Comparison of ENCODE assay signal across 10 mouse cellular contexts in the genomic region with DNA sequence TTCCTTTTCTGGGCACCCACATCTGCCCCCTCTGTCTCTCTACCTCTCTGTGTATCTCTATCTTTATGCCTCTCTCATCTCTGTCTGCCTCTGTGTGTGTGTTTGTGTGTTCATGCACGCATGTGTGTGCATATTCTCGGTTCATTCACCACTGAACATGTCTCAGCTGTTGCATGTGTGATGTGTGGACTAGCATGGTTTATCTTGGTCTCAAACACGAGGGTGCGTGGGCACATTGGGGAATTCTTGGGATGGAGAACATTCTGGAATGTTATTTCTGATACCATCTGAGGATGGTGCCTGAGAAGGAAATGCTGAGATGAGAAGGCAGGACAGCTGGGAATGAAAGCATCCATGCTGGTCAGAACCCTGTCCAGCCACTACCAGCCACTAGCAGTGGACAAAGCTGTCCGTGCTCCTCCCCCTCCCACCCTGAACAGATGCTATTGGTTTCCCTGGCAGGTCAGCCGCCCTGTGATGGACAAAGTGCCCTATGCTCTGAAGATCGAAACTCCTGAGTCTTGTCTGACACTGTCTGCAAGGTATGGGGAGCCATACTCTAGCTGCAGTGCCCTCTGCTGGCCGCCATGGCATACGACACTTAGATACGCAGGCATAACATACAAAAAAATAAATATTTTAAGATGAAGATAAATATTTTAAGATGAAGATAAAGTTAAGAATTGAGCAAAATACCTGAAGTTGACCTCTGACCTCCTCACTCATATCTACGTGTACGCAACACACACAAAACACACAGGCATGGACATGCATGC. TPM values are rescaled to one million over a fixed set of nuclear protein-coding genes. Genes with fewer than 3 reads are reported as not detected.
DNase-seq lines count a peak whose midpoint lies in the region; ATAC-seq lines count a peak whose summit lies in the region.
"Had no signal": no experiment of that assay in that cellular context is flagged by ENCODE, and none has a peak within 500 bp of the region (broad histone marks: within the 10 kb centered on the region; RNA-seq: fewer than 3 reads in every experiment).

No protein-coding gene starts in this region.

- H3K9me3 ChIP-seq in forebrain, embryonic 11.5 days (ENCODE audit: control insufficient read depth, low read length): no peaks in the 10 kb centered on the region
- H3K9me3 ChIP-seq: embryonic facial prominence, embryonic 13.5 days; limb, embryonic 15.5 days had no signal

- peak; percentile 40 for DNase-seq in heart, adult 8-10 months (ENCODE audit: low spot score)
- no peak for DNase-seq in heart, postnatal 25 days (ENCODE audit: low spot score)
- peak; percentile 45 to 47 for DNase-seq in B cell, adult 2 months
- peak; percentile 76 for DNase-seq in adrenal gland, postnatal 10 days
- DNase-seq in forebrain, embryonic 11.5 days (ENCODE audit: low spot score): peak; percentile 72
- DNase-seq in kidney, postnatal 14 days: peak; percentile 57
- peak; percentile 62 for DNase-seq in lung, postnatal 36 days
- peak; percentile 57 for DNase-seq in thymus, postnatal 14 days

- no peak overlapping the region for H3K4me2 ChIP-seq in forebrain, embryonic 11.5 days (ENCODE audit: low read depth, low read length, severe bottlenecking)
- H3K4me2 ChIP-seq: embryonic facial prominence, embryonic 13.5 days; limb, embryonic 15.5 days had no signal

- ATAC-seq in forebrain, embryonic 11.5 days (replicated peaks; ENCODE audit: low FRiP score): 0 out of 2 replicates have a peak, but pooled peaks have one; percentile 42

- intact Hi-C loops in heart, postnatal 25 days (cut with DNase I): loop anchor here (2.0 kb wide), 1 partner anchor 289 kb away; no protein-coding TSS in a partner anchor

- no peak overlapping the region for H3K4me3 ChIP-seq in forebrain, embryonic 11.5 days (ENCODE audit: low read depth, low read length)
- H3K4me3 ChIP-seq: embryonic facial prominence, embryonic 13.5 days; limb, embryonic 15.5 days had no signal

- H3K27me3 ChIP-seq in forebrain, embryonic 11.5 days (ENCODE audit: control insufficient read depth, insufficient read depth, low read length): no peaks in the 10 kb centered on the region
- H3K27me3 ChIP-seq: embryonic facial prominence, embryonic 13.5 days; limb, embryonic 15.5 days had no signal

- no peak overlapping the region for H3K27ac ChIP-seq in forebrain, embryonic 11.5 days (ENCODE audit: low read depth, low read length)
- H3K27ac ChIP-seq: embryonic facial prominence, embryonic 13.5 days; limb, embryonic 15.5 days had no signal

- H3K4me1 ChIP-seq in forebrain, embryonic 11.5 days (replicated peaks; ENCODE audit: control insufficient read depth, insufficient read depth, low read length): no peaks in the 10 kb centered on the region

- H3K36me3 ChIP-seq in forebrain, embryonic 11.5 days (ENCODE audit: control insufficient read depth, insufficient read depth, low read length): no peaks in the 10 kb centered on the region
- H3K36me3 ChIP-seq: embryonic facial prominence, embryonic 13.5 days; limb, embryonic 15.5 days had no signal

- no peak overlapping the region for H3K9ac ChIP-seq in forebrain, embryonic 11.5 days (ENCODE audit: low read length)
- H3K9ac ChIP-seq: embryonic facial prominence, embryonic 13.5 days; limb, embryonic 15.5 days had no signal

- WGBS in forebrain, embryonic 11.5 days: 51% methylated on average over 12 of the region's 12 CpGs

RNA-seq across cellular contexts. Expression of a gene that starts 25.3 kb away (rescaled TPM):
- total RNA-seq in heart, adult 8-10 months (2022): 10 to 100 TPM; 20.0 to 24.9 (median 21.8) TPM
- 10 to 100 TPM; 23.4 to 27.6 TPM for total RNA-seq in heart, postnatal 25 days (2021)
- total RNA-seq in adrenal gland, postnatal 10 days (2021): 10 to 100 TPM; 36.0 to 44.6 TPM
- 30.3 and 38.5 TPM in 2 replicates for polyA plus RNA-seq in forebrain, embryonic 11.5 days (2014; fragmentation: Nextera tagmentation; extraction: Ambion mirVana)
